Mouse (Mus musculus) lung, adult 2 months (tissue): ENCODE results near the gene Alkbh7. TPM values are rescaled to one million over a fixed set of nuclear protein-coding genes. Genes with fewer than 3 reads are reported as not detected.
A peak's percentile ranks its signal among the peaks of the same experiment; 100 is the strongest.

ENCODE experiments used
- DNase-seq: peaks from one replicate; pipeline ENCODE4 v3.0.0; 2022
- H3K4me1 ChIP-seq: fragments of 200-500 bp; 2 replicates; pipeline ENCODE4 v1.6.1; 2011; ENCODE audit warnings: low read length; ENCODE audit not compliant: control insufficient read depth, insufficient read depth
- H3K4me3 ChIP-seq: fragments of 200-500 bp; replicated peaks from 2 replicates; pipeline ENCODE3; 2011; ENCODE audit warnings: low read depth, mild to moderate bottlenecking, control low read depth, low read length; ENCODE audit errors: extremely low read depth
- CTCF ChIP-seq: fragments of 200-500 bp; IDR thresholded peaks from 2 replicates; pipeline ENCODE4 v1.5.1; 2011; ENCODE audit warnings: mild to moderate bottlenecking, low read length, control low read depth; ENCODE audit not compliant: insufficient read depth
- POLR2A ChIP-seq: fragments of 200-500 bp; IDR thresholded peaks from 2 replicates; pipeline ENCODE4 v1.6.1; 2011; ENCODE audit warnings: low read depth, mild to moderate bottlenecking, control low read depth, low read length, borderline replicate concordance; ENCODE audit errors: extremely low read depth
- WGBS: fragments of 180-500 bp; shearing (Covaris S2); methylation state at CpG from one replicate; pipeline ENCODE4 v1.1.7; 2018; 5-methylcytosine and 5-hydroxymethylcytosine counted together
- polyA plus RNA-seq: library from polyadenylated mRNA; depleted of rRNA; stranded (reverse); fragments of >200 nt; gene quantifications from 2 replicates; pipeline ENCODE4 v1.2.3, GENCODE M21; 2012; rRNA removed

Alkbh7 gene
- polyA plus RNA-seq, 1 experiment = 24.1 TPM

DNA sequence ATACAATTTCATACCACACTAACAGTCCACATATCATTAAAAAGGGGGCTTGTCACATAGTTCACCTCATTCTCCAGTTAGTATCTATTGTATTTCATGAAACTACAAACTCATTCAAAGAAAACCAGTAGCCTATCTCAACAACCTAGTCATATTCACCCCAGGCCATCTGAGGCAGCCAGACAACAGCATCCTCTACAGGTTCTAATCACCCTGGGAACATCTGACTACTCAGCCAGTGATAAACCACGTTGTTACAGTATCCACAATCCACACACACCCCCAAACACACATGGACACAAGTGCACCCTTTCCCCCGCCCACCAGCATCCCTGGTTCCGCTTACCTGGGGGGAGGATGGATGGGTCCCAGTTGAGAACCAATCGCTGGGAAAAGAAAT is 30.3 kb downstream of the Alkbh7 start:
- WGBS = 89% methylated on average over 4 of the region's 4 CpGs
- TF ChIP-seq CTCF (no peak), POLR2A (no peak)

DNA sequence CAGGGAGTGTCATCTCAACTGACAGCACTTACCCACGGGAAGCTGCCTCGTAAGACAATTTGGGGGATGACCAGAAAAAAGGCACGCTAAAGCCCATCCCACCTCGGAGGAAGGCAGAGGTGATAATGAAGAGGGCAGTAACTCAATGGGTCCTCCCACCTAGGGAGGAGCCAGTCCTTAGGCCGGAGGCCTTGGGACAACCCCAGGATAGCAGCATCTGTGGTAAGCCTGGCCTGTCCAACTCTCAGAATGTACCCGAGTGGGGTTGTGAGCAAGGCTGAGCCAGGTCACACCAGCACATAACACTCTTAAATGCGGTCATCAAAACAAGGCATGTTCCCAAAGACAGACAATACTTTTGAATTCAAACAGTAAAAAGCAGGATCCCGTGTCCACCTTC is 32.6 kb downstream of the Alkbh7 start:
- H3K4me1 ChIP-seq = peaks cover 9% of the 10 kb centered on the region; the same call in 1 of the 2 replicates
- WGBS = 20% methylated on average over 8 of the region's 8 CpGs
- DNase-seq = no peak
- no peak overlapping the region for H3K4me3 ChIP-seq
- TF ChIP-seq POLR2A = no peak
- TF ChIP-seq CTCF = no peak

More for the DNA sequence above, 30.3 kb downstream of the Alkbh7 start:
- H3K4me1 ChIP-seq = peaks cover 9% of the 10 kb centered on the region; the same call in 1 of the 2 replicates
- DNase-seq = no peak
- no peak overlapping the region for H3K4me3 ChIP-seq

DNA sequence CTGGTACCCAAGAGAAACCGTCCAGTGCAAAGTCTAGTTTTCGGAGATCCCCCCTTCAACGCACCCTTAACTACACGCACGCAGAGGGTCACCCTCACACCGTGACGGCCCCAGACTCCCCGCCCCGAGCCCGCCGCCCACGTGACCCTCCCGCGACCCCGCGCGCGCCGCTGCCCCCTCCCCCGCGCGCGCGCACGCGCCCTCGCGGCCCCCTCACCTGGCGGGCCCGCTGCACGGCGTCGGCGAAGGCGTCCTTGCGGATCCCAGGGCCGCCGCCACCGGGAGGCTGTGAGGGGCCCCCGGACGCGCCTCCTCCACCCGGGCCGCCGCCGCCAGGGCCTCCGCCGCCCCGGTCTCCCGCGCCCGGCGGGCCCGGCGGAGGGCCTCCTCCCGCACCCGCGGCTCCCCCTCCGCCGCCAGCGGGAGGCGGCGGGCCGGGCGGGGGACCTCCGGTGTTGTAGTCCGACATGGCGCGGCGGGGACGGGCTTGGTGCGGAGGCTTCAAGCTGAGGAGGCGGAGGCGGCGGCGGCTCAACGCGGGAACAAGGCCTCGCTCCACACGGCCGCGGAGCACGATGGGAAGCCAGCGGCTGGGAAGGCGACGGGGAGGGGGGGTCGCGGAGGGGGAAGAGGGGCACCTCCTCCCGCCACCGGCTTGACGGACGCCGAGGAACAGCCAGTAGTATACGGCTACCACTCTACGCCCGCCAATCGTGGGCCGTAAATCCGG is 34.0 kb downstream of the Alkbh7 start, which contains the start of gene Khsrp:
Khsrp (minus strand) TSS at position 592 of the 730 bp plus-strand sequence.
- no peak for DNase-seq
- Histone ChIP-seq H3K4me3 (peak within 1 kb of the TSS; percentile 62), H3K4me1 (peaks cover 9% of the 10 kb centered on the region; the same call in 1 of the 2 replicates)
- TF ChIP-seq CTCF (no peak), POLR2A (peak; percentile 58; the same call in 1 of the 2 replicates)
- WGBS = under 1% methylated on average over 97 of the region's 99 CpGs

- Histone ChIP-seq H3K4me3 (peak overlapping the region; percentile 34), H3K4me1 (peaks cover 9% of the 10 kb centered on the region; the same call in 1 of the 2 replicates)
- under 1% methylated on average over 38 of the region's 38 CpGs for WGBS
- TF ChIP-seq CTCF = no peak
- TF ChIP-seq POLR2A = peak; percentile 96; the same call in 1 of the 2 replicates
- peak; percentile 99 for DNase-seq
These were observed 34.7 kb downstream of the Alkbh7 start for GRCm38 (mm10) chr17:57031661-57032420.

DNA sequence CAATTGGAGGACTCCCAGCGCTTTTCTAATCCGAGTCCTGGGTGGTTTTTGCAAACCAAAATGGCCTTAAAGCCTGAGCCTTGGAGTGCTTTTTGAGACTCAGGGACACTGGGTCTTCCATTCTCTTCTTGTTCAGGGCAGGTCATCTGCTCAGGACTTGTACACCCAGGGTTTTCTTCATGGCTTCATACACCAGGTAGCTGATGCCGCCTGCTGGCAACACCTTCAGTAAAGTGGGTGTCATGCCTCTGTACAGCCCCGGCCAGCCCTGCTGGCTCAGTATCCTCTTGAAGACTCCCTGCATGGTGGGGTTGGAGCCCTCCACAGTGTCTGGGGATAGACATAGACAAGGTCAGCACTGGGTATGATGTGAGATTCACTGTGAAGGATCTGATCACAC is 35.7 kb downstream of the Alkbh7 start:
- DNase-seq = no peak
- no peak for TF ChIP-seq CTCF
- no peak for TF ChIP-seq POLR2A
- WGBS = 91% methylated on average over 4 of the region's 4 CpGs
- Histone ChIP-seq H3K4me3 (no peak overlapping the region), H3K4me1 (peaks cover 9% of the 10 kb centered on the region; the same call in 1 of the 2 replicates)

DNA sequence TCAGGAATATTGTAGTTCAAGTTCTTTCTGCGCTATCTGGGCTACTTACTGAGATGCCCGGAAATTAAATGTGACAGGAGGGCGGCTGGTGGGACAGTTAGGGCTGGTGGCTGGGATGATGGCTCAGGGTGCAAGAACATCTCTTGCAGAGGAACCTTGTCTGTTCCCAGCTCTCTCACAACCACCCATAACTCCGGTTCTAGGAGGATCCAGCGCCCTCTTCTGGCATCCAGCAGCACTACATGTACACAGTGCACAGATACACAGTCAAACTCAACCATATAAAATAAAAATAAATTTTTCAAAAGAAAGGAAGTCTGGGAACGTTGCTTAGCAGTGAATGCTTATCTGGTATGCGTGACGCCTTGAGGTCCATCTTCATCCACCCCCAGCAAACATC is 41.8 kb downstream of the Alkbh7 start:
- no peaks in the 10 kb centered on the region for H3K4me1 ChIP-seq
- H3K4me3 ChIP-seq = no peak overlapping the region
- no peak for TF ChIP-seq CTCF
- TF ChIP-seq POLR2A = no peak
- WGBS = 41% methylated on average over 8 of the region's 8 CpGs
- DNase-seq = no peak

DNA sequence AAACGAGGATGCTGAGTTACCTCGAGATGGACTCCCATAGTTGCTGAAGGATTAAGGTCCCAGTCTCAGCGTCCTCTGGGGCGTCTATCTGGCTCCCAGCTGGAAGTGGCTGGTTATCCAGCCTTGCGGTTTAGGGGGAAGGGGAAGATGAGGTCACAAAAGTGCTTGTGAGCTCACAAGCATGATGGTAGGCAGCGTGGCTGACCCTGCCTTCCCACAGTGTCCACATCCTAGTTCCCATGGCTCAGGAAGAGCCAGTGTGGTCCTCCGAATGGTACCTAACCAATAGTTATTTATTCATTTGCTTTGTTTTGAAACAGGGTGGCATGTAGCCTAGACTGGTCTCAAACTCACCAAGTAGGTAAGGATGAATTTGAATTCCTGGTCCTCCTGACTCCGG is 44.4 kb downstream of the Alkbh7 start, which contains the start of gene Slc25a41:
Slc25a41 (minus strand) TSS at position 101 of the 400 bp plus-strand sequence.
- no peak for TF ChIP-seq POLR2A
- TF ChIP-seq CTCF = no peak
- Histone ChIP-seq H3K4me3 (no peak within 1 kb of the TSS), H3K4me1 (no peaks in the 10 kb centered on the region)
- WGBS = 76% methylated on average over 8 of the region's 8 CpGs
- no peak for DNase-seq

- TF ChIP-seq POLR2A (no peak), CTCF (no peak)
- no peak for DNase-seq
- Histone ChIP-seq H3K4me1 (no peaks in the 10 kb centered on the region; the same call in 1 of the 2 replicates), H3K4me3 (no peak overlapping the region)
- 52% methylated on average over 5 of the region's 5 CpGs for WGBS
These were observed 50.3 kb downstream of the Alkbh7 start for GRCm38 (mm10) chr17:57047406-57047805.

DNA sequence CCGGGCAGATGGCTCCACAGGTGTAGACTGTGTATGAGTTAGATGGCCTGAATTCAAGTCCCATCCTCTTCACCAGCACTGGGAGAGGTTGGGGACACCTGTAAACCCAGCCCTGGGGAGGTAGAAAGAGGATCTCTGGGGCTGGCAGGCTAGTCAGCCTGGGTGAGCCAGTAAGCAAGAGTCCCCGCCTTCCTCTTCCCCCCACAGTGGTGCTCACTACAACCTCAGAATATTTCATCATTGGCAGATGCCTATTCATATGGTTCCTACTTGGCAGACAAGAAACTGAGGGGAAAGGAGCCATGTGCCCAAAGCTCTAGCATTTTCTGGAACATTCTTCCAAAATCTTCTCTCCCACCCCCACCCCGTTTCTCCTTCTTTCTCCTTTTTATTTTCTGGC is 51.7 kb downstream of the Alkbh7 start:
- Histone ChIP-seq H3K4me3 (no peak overlapping the region), H3K4me1 (no peaks in the 10 kb centered on the region; the same call in 1 of the 2 replicates)
- no peak for DNase-seq
- no peak for TF ChIP-seq CTCF
- no peak for TF ChIP-seq POLR2A
- 96% methylated on average over 3 of the region's 3 CpGs for WGBS

Other genes starting within 250 kb of the Alkbh7 start
- gene Nrtn, start 239.8 kb upstream of the Alkbh7 start, polyA plus RNA-seq = 17.3 and 23.2 TPM in 2 replicates
- 81.7 and 84.5 TPM in 2 replicates for gene Dus3l, start 232.6 kb upstream of the Alkbh7 start, polyA plus RNA-seq
- gene Prr22, start 227.1 kb upstream of the Alkbh7 start, polyA plus RNA-seq = 1.6 and 2.2 TPM in 2 replicates
- gene Rfx2, start 166.3 kb upstream of the Alkbh7 start, polyA plus RNA-seq = 24.1 and 27.2 TPM in 2 replicates
- gene Acsbg2, start 122.9 kb upstream of the Alkbh7 start, polyA plus RNA-seq = not detected in 2 replicates
- gene 1700061G19Rik, start 121.9 kb upstream of the Alkbh7 start, polyA plus RNA-seq = 0.11 and 0.19 TPM in 2 replicates
- 58.2 and 59.4 TPM in 2 replicates for gene Mllt1, start 61.9 kb upstream of the Alkbh7 start, polyA plus RNA-seq
- 0.25 and 6.2 TPM in 2 replicates for gene Acer1, start 15.2 kb upstream of the Alkbh7 start, polyA plus RNA-seq
- gene Clpp, start 7.0 kb upstream of the Alkbh7 start, polyA plus RNA-seq = 103 and 108 TPM in 2 replicates
- not detected in 2 replicates for gene Pspn, start 2.7 kb downstream of the Alkbh7 start, polyA plus RNA-seq
- 22.3 and 23.4 TPM in 2 replicates for gene Gtf2f1, start 13.9 kb downstream of the Alkbh7 start, polyA plus RNA-seq
- gene Gm17949, start 14.1 kb downstream of the Alkbh7 start, polyA plus RNA-seq = 0.13 and 0.16 TPM in 2 replicates
- 75.8 and 80.7 TPM in 2 replicates for gene Khsrp, start 34.2 kb downstream of the Alkbh7 start, polyA plus RNA-seq
- 0.18 TPM in 1 of 2 replicates, not detected in the other for gene Slc25a41, start 44.3 kb downstream of the Alkbh7 start, polyA plus RNA-seq
- gene Crb3, start 61.8 kb downstream of the Alkbh7 start, polyA plus RNA-seq = 75.5 and 89.4 TPM in 2 replicates
- 44.0 and 51.8 TPM in 2 replicates for gene Slc25a23, start 62.5 kb downstream of the Alkbh7 start, polyA plus RNA-seq
- gene Dennd1c, start 81.2 kb downstream of the Alkbh7 start, polyA plus RNA-seq = 12.1 and 18.1 TPM in 2 replicates
- gene Tubb4a, start 90.4 kb downstream of the Alkbh7 start, polyA plus RNA-seq = 34.2 and 37.7 TPM in 2 replicates
- 5.3 and 7.9 TPM in 2 replicates for gene Tnfsf9, start 108.0 kb downstream of the Alkbh7 start, polyA plus RNA-seq
- not detected in 2 replicates for gene Cd70, start 152.4 kb downstream of the Alkbh7 start, polyA plus RNA-seq
- gene Tnfsf14, start 196.8 kb downstream of the Alkbh7 start, polyA plus RNA-seq = 1.8 and 1.9 TPM in 2 replicates
- 254 and 275 TPM in 2 replicates for gene C3, start 230.8 kb downstream of the Alkbh7 start, polyA plus RNA-seq